Mouse (Mus musculus) gastrocnemius, postnatal 4 days (tissue): ENCODE measurements at regions not wholly inside any gene's neighbourhood (a gene's known extent, or its start where the extent isn't known, plus 50 kb on each side); places are given as distances from the start of the nearest gene placed in this dataset.
A peak's percentile ranks its signal among the peaks of the same experiment; 100 is the strongest.

ENCODE experiments used
- DNase-seq, 2 experiments: peaks; one replicate each; pipeline ENCODE4 v3.0.0; 2021 to 2022; ENCODE audit warnings: low spot score in 2 of 2, mixed read lengths in 2 of 2

GRCm38 (mm10) chr4:58728641-58729040 lies 58.9 kb downstream of the Olfr267 start:
- no peak for DNase-seq

GRCm38 (mm10) chr4:58726424-58726823 lies 61.1 kb downstream of the Olfr267 start:
- DNase-seq: peak in 1 of 2 experiments; percentile 33

DNA sequence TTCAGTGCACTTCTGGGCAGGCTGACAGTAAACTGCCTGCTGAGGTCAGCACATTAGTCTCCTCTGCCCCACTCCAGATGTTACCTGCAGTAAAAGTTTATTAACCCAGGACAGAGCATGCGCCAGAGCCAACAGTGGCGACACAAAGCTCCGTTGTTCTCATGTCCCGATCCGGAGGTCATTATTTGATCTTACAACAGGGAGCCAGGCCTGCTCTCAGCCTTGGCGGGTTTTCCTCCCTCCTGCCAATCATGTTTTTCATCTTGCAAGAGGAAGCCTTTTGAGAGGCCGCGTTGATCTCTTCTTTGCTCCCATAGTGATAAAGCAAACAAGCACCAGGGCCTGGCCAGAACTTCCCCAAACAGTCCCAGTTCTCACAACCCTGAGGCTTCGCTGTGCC lies 64.7 kb downstream of the Olfr267 start:
- peak in 1 of 2 experiments; percentile 20 for DNase-seq

GRCm38 (mm10) chr4:58720682-58721081 lies 66.8 kb downstream of the Olfr267 start:
- no peak for DNase-seq

DNA sequence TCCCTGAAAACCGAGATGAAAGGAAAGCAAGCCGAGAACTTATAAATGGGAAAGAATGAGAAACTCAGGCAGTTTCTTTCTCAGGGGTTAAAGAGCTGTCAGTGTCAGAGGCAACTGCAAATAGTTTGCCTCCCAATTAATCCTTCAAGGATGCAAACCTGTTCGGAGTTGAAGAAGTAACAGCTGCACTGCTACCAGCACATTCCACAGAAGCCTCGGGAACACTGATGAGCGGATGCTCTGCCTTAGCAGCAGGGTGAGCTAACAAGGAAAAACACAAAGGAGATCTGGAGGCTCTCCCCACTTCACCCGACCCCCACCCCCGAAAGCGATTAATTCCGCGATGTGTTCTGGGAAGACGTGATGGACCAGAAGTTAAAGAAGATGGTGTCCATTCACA lies 71.1 kb downstream of the Olfr267 start:
- DNase-seq: no peak

- no peak for DNase-seq
Observed at GRCm38 (mm10) chr4:58715846-58716245, 71.7 kb downstream of the Olfr267 start.

- peak in 1 of 2 experiments; percentile 24 for DNase-seq
Observed at GRCm38 (mm10) chr4:58714221-58714620, 73.3 kb downstream of the Olfr267 start.

DNA sequence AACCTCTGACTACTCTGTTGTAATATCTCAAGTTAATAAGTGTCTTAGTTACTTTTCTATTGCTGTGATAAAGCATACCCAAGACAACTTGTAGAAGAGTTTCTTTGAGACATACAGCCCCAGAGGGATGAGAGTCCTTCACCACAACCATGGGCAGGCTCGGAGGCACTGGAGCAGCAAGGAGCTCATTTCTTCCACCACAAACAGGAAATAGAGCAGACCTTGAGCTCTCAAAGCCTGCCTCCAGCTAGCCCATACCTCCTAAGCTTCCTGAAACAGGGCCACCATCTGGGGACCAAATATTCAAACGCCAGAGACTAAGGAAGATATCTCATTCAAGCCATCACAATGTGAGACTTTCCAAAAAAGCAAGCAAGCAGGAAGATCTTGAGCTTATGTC lies 74.6 kb downstream of the Olfr267 start:
- DNase-seq: no peak

DNA sequence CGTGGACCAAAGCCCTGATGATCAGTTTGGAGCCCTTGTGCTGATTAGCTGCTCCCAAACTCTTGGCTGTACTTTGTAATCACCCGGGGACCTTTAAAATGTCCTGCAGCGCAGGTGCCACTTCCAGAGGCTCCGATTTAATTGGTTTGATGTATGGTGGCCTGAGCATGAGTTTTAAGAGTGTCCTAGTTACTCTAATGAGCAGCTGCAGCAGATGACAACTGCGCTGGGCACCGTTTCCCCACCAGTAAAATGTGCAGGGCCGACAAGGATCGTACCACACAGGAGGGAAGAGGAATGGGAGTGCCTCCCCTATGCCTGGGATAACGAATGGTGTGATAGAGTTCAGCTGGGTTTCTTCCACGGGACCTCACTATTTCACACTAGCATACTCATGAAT lies 75.3 kb downstream of the Olfr267 start:
- DNase-seq: no peak

DNA sequence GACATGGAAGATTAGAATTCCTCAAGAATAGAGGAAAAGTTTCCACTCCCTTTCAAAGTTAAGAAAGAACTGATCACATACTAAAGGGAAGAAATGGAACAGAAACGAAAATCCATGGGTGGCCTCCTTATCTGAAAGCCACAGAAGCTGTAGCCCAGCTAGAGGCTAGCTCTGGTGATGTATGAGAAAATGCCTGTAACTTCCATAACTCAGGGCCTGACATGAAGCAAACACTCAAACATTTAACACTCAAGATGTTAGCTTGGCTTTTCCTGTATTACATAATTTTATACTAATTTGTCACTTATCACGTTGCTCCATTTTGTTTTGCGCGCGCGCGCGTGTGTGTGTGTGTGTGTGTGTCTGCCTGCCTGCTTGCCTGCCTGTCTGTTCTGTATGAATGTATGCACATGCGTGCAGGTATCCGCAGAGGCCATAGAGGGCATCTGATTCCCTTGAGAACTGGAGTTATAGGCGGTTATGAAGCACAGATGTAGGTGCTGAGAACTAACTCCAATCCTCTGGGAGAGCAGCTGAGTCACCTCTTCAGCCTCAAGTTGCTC lies 88.2 kb downstream of the Olfr267 start:
- no peak for DNase-seq

DNA sequence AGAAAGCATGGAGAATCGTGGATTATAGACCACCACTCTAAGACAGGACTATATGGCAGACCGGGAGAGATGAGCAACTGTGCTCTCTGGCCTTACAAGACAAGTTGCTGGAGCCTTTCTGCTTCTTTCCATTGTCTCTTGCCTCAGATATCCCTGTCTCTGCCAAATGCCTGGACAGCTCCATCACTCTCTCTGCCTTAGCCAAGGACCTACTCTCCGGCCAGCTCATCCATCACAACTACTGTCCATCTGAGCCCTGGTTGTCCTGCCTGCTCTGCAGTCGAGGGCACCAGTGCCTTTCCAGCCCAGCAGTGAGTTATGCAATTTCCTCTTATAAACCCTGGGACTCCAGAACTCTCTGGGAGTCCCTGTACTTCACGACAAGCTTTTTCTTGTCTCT lies 88.7 kb downstream of the Olfr267 start:
- no peak for DNase-seq

DNA sequence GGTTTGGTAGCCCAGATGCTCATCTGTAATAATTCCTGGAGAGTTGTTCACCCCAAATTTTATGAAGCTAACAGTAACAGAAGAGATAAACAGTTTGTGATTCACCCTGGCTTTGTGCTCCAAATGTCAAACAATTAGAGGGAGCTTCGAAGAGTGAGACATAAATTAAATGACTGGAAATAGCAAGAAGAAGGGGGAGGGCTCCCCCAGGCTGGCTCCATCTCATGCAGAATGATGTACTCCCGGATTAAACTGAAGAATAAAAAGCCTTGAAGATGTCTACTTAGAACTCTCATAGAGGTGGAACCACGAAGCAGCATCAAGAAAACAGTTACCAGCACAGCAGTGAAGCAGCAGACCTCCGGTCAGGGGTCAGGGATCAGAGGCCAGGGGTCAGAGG lies 90.8 kb downstream of the Olfr267 start:
- no peak for DNase-seq

- no peak for DNase-seq
Observed at GRCm38 (mm10) chr4:58695281-58695680, 92.2 kb downstream of the Olfr267 start.

DNA sequence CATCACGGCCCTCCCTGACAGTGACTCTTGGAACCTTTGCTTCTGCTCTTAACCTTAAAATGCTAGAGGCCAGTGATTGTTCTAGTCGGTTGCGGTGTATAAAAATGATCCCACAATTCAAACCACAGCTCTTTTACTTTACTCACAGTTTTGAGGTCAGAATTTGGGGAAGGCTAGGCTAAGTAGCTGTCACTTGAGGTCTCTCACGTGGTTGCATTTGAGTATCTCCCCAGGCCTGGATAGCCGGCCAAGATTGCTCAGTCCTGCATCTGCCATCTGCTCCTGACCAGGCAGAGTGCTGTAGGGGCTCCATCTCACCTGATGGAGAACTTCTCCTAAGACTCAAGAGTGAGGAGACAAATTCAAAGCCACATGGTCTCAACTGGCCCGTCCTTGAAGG lies 94.5 kb downstream of the Olfr267 start:
- no peak for DNase-seq

DNA sequence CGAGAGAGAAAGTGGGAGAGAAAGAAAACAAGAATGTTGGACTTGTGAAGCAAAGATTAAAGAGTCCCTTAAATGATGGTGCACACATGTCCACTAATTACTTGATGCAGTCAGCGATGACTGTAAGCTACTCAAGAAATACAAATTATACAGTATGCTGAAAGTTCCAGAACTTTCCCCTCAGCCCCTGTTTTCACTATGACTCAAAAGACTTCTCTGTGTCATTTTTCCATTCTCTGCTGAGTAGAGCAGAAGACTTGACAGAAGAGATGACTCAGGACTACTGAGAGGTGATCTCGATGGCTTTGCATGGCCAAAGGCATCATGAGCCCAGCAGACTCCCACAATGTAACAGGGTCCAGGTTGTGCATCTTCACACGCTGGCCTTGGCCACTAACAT lies 105.6 kb downstream of the Olfr267 start:
- DNase-seq: no peak

DNA sequence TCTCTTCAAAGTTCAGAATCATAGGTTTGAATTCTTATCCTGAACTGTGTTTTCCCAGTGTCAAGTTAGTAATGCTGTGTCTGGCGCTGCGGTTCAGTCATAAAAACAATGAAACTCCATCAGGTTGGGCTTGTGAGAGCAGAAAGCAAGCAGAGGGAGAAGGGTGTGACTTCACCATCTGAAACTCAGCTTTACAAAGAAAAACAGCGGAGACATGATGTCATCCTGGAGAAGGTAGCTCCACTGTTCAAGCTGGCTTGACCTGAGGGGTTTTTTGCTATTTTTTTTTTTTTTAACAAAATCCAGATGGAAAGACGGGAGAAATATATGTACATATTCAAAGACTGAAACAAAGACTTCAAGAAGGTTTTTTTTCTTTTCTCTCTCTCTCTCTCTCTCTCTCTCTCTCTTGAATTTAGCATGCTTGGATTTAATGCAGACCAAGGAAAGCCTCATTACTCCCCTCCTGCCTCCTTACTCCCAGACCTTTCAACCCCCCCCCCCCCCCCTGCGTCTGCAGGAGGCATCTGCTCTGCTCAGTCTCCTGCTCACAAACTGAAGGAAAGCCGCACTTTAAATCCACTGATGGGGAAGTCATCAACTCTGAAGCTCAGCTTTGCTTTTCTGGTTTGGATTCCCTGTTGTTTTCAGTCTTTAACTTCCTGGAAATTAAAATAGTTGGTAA lies 109.7 kb downstream of the Olfr267 start:
- no peak for DNase-seq

- DNase-seq: no peak
Observed at GRCm38 (mm10) chr4:58671406-58672035, 116.0 kb downstream of the Olfr267 start.

DNA sequence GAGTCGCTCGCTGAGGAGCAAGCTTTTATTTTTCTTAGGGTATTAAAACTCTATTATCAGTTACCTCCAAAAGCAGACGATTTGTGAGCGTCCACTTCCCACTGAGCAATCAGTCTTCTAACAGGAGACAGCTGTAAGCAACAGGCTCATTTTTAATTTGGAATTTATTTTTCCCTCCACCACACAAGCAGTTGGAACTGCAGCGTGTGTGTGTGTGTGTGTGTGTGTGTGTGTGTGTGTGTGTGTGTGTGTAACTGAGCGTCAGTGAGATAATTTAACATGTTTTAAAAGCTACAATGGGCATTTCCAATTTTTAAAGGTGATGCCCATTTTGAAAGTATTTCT lies 116.6 kb downstream of the Olfr267 start:
- DNase-seq: no peak

GRCm38 (mm10) chr4:58670107-58670905 lies 116.6 kb upstream of the Lpar1 start:
- peak in 1 of 2 experiments; percentile 51 for DNase-seq

GRCm38 (mm10) chr4:58668368-58669153 lies 114.9 kb upstream of the Lpar1 start:
- DNase-seq: no peak

DNA sequence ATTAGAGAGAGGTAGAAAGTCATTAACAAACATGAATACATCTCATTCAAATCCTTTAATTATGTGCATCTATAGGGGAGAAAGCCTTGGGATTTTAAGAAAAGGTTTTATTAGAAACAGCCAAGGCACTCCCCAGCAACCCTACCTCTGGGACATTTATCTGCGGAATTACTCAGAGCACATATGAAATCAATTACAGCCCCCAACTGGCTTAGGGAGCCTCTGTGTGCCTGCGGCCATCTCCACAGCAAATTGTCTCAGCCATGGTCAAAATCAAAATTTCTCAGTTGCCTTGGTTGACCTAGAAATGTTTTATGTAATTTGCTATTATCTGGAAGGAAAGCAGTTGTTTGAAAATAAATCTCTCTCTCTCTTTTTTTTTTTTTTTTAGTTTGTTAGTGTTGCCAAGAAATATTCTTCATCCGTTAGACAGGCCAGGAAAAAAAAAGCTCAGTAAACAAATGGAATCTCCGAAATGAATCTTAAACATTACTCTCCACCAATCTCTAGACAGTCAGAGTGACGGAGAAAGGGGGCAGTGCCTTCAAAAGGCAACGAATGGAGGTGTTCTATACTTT lies 110.0 kb upstream of the Lpar1 start:
- DNase-seq: no peak
